Mouse (Mus musculus): ENCODE results near the gene Il15ra.

Gene Il15ra

DNA sequence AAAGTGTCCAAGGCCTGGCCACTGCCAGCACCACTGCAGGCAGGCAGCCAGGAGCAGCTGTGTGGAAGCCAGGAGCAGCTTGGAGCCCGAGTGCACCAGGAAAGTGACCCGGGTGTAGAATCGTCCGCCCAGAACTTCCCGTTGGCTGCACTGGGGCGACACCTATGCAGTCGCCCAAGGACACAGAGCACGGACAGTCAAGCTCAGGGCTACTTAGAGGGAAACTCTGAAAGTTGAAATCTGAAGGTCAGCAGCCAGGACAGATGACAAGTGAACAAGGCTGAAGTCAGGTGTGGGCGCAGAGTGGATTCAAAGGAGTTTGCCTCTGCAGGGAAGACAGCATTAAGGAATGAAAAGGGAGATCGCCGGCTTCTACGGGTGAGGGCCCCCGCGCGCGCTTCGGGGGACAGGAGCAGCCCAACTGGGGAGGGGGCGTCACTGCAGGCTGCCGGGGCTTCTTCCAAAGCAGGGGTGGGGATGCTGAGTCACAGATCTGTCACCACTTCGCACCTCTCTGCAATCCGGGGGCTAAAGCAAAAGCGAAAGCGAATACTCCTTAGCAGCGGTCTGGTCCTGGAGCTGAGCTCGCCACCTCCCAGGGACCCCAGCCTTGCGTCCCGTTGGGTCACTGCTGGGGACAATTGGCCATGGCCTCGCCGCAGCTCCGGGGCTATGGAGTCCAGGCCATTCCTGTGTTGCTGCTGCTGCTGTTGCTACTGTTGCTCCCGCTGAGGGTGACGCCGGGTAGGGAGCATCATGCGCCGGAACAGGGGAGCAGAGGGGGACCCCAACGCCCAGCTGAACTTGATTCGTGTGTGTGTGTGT is at the start of gene Il15ra:
Gene Il15ra, plus strand, starts transcription at position 90 of the 825 bp plus-strand sequence.
- in situ Hi-C loops (cut with MboI, MseI), result no loop called here

DNA sequence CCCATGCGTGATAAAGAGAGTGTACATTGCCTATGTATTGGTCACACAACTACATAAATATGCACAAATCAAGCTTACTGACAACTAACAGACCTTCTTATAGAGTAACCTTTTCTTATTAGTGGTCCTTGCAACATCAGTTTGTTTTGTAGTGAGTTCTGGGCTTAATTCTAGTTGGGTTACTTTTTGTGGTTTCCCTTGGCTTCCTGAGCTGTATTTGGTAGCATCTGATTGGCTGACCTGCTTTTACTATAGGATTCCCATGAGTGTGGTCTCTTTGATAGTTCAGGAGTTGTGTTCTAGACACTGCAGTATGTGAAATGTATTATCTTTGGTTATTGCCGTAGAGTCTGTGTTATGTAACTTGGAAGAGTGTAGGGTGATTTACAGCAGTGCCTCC is 47.5 kb upstream of the Il15ra start:
- in situ Hi-C loops (cut with MboI, MseI), result no loop called here

DNA sequence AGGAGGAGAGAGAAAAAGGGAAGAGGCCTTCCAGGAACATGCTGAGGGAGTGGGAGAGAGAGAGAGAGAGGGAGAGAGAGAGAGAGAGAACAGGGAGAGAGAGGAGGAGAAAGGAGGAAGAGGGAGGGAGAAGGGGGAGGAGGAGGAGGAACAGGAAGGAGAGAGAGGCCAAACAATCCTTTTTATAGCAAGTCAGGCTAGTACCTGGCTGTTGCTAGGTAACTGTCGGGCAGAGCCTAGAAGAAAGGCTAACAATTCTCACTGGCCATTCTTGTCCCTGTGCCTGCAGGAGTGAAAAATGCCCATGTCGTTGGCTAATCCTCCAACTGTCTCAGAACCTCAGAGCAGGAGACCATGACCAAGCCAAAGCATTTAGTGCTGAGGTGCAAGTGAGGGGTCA is 45.8 kb upstream of the Il15ra start:
- in situ Hi-C loops (cut with MboI, MseI), result no loop called here

DNA sequence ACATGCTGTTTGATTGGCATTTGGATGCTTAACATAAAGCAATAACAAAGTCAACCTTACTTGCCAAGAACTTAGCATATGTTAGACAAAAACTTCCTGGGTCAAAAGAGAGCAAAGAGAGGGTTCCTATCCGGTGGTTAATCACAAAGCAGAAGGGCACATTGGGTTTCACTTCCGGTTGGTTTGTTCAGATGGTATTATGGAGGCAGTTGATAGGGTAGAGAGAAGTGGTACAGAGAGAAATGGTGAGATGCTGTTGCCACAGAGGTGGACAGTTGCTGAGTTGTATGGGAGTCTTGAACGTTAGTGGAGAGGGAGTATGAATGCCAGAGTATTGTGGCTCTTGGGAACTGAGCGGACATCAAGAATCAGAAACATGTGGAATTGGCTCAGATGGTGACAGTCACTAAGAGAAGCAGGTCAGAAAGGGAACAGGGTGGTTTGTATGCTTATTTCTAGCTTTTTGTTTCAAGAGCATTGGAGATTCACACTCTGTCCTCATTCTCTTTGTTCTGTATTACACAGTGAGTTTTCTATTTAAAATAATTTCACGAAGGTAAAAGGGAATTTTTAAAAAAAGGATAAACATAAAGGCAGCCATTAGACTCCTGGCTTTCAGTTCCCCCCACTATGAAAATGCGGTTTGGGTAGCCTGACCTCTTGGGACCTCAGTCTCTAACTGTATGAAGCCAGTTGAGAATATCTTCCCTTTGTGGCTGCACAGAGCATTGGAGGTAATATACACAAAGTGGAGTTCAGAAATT is 42.8 kb upstream of the Il15ra start:
- in situ Hi-C loops (cut with MboI, MseI), result loop anchor here (10.0 kb wide), 2 partner anchors 58 to 1608 kb away; partner anchors contain the start of gene Rbm17 (in 2 of the 2)

DNA sequence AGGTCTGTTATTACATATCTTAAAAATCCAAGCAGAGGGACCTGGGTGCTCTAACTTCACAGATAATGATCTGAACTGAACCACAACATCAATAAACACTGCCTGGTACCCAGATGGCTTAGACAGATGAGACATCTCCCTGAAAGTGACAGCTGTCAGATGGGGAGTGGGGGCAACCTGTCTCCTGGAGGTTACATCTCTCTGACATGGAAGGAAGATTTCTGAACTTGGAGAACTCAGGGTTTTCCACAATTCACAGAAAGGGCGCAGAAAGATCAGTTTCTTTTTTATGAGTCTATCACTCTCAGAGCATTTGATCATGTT is 42.2 kb upstream of the Il15ra start:
- in situ Hi-C loops (cut with MboI, MseI), result loop anchor here (10.0 kb wide), 2 partner anchors 58 to 1608 kb away; partner anchors contain the start of gene Rbm17 (in 2 of the 2)

DNA sequence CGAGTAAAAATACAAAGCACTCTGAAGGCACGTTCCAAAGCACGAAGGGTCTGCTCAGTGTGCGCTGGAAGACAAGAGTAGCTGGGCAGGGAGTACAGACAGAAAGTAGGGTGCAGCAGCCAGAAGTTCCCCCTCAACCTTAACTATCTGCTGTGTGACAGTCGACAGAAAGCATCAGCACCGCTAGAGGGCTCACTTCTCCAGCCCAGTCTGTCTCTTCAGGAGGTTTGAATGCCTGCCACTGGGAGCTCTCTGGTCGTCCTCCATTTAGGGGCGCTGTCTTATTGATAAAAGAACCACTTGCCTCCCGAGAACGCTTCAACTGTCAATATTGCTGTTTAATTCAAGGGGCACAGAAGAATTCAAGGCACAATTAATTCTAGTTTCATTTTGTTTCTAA is 41.1 kb upstream of the Il15ra start:
- in situ Hi-C loops (cut with MboI, MseI), result loop anchor here (10.0 kb wide), 2 partner anchors 59 to 1609 kb away; partner anchors contain the start of gene Rbm17 (in 2 of the 2)

DNA sequence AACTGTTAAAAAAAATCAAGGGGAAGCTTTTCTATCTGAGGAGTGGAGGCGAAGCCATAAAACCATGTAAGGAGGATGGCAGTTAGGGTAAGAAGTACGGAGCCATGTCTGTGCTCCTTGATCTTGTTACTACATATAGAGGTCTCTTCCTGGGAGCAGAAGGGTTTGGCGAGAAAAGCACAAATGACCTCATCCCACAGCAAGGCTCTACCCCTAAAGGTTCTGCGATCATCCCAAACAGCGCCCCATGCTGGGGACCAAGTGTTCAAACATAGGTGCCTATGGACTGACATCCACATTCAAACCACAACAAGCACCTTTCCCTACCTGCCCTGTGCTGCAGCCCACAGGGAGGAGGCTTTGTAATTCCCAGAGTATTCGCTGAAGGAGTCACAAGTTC is 40.7 kb upstream of the Il15ra start:
- in situ Hi-C loops (cut with MboI, MseI), result loop anchor here (10.0 kb wide), 2 partner anchors 60 to 1610 kb away; partner anchors contain the start of gene Rbm17 (in 2 of the 2)

DNA sequence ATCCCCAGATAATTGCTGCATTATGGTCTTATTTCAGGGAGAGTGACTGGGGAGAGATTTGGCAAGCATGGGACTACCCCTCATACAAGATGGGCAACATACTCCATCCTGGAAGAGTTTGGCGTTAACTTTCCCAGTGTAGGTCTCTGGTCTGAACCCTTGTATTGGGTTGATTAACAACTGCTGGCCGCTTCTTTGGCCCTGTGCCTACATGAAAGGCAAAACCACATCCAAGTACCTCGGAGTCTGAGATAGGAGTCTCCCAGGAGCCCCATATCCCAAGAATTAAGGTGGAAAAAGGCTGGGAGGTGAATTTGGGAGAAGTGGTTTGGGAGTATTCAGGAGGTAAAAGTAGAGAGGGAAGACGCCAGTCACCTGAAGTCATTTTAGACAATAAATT is 40.3 kb upstream of the Il15ra start:
- in situ Hi-C loops (cut with MboI, MseI), result loop anchor here (10.0 kb wide), 2 partner anchors 60 to 1610 kb away; partner anchors contain the start of gene Rbm17 (in 2 of the 2)

DNA sequence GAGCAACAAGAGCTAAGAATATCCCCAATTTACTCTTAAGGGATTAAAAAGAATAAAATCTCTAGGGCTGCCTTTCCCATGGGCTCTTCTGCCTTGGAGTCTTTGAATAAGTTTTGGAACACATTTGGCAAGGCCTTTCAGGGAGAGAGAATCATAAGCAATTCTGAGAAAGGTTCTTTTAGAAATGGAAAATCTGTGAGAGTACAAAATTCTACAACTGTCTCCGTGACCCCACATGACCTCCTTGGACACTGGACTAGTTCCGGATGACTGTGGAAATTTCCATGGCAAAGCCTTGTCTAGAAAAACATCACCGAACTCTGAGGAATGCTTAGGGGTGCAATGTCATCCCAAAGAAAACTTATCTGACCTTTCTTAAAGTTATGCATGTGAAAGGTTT is 39.8 kb upstream of the Il15ra start:
- in situ Hi-C loops (cut with MboI, MseI), result loop anchor here (10.0 kb wide), 2 partner anchors 61 to 1611 kb away; partner anchors contain the start of gene Rbm17 (in 2 of the 2)

DNA sequence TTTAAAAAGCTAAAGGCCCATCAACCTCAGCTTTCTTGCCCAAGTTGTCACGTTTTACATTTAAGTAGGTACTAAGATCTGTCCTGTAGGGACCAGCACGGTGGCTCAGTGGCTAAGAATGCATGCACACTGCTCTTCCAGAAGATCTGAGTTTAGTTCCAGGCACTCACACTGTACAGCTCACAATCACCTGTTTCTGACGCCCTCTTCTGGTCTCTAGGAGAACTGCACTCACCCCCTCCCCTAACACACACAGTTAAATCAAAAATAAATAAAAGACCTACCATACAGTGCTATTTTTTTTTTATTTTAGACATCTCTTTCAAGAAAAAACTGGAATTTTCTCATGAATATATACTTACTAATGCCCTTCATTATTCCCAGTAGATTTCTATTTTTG is 32.9 kb upstream of the Il15ra start:
- in situ Hi-C loops (cut with MboI, MseI), result no loop called here

DNA sequence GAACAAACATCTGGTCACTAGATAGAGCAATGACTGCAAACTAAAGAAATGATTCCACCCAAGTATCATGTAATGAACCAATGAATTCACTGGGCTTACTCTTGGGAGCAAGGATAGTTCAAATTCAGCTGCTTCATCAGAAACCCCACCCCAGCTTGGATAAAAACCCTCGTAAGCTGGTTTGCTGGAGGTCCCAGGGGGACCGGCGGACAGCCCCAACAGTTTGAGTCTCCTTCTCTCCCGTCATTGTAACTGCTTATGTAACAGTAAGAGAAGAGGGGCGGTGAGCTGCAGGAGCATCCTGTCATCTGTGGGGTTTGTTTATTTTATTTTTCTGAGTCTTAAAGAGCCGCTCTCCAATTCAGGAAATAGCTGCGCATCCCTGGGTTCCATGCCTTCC is 25.5 kb upstream of the Il15ra start:
- in situ Hi-C loops (cut with MboI, MseI), result loop anchor here in 1 of 2 experiments (5.0 kb wide), 1 partner anchor 82 kb away; no protein-coding TSS in a partner anchor

DNA sequence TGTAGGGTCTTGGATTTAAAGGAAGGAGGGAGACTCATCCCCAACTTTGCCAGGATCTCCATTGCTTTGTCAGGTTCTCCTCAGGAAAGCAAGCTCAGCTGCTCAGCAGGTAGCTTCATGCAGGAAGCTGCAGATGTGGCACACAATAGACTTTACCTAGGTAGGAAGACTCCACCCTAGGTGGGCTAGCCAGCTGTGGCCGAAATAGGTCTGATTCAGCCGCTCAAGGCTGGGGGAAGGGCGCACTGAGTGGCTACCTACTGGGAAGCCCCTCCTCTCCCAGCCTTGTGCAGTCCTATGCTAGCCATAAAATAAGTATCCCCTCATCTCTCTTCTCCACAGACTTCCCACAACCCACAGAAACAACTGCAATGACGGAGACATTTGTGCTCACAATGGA is 22.4 kb upstream of the Il15ra start:
- in situ Hi-C loops (cut with MboI, MseI), result loop anchor here in 1 of 2 experiments (5.0 kb wide), 1 partner anchor 85 kb away; no protein-coding TSS in a partner anchor

DNA sequence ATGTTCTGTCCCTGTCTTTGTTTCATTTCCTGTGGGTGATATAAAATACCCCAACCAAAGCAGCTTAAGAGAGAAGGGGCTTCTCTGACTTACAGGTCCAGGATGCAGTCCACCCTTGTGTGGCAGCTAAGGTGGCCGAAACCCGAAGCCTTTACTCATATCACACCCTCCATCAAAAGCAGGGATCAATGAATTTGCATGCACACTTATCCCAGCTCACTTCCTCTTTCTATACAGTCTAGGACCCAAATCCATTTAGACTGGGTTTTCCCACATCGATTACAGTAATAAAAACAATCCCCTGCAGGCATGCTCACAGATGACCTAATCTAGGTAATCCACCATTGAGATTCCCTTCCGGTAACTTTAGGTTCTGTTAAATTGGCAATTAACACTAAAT is 18.6 kb upstream of the Il15ra start:
- in situ Hi-C loops (cut with MboI, MseI), result no loop called here

DNA sequence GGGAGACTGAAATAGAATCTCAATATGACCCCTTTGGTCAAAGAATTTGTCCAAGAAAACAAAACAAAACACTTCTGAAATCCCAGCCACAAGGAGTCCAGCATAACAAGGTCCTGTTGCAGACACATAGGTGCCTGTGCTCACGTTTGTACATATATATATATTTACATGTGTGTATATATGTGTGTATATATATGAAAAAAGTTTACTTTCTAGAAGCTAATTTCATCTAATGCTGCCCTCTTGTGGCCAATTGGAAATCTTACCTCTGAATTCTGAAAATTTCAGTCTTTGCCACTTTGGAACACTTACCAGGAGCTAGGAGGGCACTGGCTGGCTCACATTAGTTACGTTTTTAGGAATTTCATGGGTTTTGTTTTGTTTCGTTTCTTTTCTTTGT is 17.7 kb upstream of the Il15ra start:
- in situ Hi-C loops (cut with MboI, MseI), result no loop called here

DNA sequence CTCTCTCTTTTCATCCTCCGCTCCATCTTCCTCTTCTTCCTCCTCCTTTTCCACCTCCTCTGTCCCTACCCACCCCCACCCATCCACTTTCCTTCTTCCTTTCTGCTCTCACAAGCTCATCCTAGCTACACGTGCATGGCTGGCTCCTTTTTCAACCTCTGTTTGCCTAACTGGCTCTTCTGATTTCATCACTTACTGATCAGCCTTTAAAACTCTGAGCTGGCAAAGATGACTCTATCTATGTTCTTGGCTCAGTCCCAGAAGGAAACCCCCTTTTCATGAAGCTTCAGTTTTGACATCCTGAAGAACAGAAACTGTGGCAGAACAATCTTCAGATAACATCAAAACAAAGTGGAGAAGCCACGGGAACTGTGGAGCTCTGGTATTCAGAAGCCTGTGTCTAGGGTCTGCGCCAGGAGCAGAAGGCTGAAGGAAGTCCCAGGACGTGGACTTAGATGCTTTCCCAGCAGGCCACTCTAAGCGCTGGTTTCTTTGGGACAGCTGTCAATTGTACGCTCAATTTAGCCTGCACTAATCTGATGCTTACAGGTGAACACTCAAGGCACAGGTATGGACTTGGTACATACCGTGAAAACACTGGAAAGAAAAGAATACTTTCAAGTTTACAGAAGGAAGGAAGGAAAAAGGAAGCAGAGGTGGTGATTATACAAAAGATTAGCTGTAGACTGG is 14.7 kb upstream of the Il15ra start:
- in situ Hi-C loops (cut with MboI, MseI), result no loop called here

DNA sequence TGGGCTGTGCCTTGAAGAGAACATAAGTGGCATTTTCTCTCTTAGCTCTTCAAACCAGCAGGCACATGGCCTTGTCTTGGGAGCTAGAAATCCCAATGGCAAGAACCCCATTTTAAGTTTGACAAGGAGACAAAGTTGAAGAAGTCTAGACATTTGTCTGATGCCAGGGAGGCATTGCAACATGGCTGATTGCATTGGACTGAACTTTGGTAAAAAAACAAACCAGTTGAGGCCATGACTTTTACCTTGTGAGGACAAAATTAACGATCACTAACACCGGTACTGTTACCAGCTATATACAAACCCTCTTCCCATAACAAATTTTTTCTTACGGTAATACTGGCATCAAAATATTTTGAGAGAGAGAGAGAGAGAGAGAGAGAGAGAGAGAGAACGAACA is 11.7 kb upstream of the Il15ra start:
- in situ Hi-C loops (cut with MboI, MseI), result no loop called here

DNA sequence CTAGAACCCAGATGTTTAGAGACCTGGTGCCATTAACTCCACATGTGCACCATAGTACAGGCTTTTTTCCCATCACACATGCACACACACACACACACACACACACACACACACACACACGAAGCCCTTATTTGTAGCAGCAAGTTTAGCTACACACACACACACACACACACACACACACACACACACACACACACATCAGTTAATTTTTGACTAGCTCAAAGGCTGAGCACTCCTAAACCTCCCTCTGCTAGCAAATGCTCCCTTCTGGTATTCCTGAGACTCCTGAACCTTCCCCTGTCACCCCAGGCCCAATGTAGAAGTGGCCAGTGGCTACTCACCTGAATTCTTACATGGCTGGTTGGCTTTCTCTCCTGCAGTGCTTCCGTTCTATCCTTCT is 11.0 kb upstream of the Il15ra start:
- in situ Hi-C loops (cut with MboI, MseI), result no loop called here

DNA sequence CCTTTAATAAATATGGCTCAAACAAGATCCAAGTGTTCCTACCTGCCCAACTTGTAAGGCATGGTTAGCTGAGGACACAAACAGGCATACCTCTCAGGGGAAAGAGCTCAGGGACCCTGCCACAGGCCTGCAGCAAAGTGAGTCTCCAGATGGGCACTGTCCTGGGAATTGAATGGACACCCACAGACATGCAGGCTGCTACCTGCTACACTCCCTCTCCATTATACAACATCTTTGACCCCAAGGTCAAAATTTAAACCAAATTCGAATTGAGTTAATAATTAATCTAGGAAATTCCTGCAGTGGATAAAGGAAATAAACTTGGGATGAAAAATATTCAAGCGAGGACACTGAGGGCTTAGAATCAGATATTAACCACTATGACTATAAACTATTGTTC is 9.2 kb upstream of the Il15ra start:
- in situ Hi-C loops (cut with MboI, MseI), result no loop called here

DNA sequence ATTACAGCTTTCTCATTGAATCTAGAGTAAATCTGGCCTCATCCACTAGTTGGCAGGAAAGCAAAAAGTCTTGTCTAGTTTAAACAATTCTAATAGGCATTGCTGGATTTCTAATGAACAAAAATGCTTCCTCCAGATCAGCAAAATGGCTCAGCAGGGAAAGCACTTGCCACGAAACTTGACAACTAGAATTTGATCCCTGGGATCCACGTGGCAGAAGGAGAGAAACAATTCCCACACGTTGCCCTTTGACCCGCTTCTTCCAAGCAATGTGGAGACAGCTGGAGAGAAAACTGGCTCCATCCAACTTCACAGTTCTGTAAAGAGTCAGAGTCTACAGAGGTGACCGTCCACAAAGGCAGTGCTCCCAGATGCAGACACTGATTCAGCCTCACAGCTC is 6.1 kb upstream of the Il15ra start:
- in situ Hi-C loops (cut with MboI, MseI), result no loop called here

DNA sequence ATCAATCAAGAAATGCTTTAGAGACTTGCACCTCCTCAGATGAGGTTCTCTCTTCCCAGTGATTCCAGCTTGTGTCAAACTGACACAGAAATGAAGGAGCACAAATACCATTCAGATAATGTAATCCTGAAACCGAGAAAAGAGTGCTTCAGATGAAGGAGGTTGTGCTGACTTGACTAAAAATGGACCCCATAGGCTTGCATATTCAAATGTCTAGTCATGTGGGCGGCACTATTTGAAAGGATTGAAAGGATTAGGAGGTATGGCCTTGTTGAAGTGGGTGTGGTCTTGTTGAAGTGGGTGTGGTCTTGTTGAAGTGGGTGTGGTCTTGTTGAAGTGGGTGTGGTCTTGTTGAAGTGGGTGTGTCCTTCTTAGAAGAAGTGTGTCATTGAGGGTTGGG is 5.2 kb upstream of the Il15ra start:
- in situ Hi-C loops (cut with MboI, MseI), result no loop called here

DNA sequence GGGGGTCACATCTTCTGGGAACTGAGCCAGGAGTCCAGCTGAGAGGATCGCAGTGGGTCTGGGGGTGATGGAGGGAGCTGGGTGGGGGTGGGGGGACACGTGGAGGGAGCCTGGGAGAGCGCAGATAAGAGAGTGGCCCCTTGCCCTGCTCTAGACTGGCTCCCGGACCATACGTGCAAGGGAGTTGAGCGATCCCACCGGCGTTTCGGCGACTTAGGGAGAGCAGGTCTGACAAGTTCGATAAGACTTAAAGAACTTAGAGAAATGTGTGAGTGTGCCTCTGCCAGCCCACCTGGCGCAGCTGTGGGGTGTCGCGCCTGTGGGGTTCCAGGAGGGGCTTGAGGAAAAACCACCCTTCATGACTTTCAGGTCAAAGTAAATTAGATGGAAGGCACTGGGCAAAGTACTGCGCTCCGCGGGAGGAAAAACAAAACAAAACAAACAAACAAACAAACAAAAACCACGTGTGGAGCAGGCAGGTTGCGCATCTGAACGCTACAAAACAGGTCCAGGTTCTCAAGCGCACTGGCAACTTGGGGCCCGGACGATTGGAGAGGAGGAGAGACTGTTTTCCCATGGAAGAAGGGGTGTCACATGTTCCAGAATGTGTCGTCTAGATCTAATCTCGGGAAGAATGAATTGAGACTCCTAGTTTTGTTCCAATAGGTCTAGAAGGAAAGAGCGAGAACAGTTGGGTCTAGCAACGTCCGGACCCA is 1.1 kb downstream of the Il15ra start:
- in situ Hi-C loops (cut with MboI, MseI), result no loop called here
